Mouse (Mus musculus): ENCODE data around the gene Ereg.

DNA sequence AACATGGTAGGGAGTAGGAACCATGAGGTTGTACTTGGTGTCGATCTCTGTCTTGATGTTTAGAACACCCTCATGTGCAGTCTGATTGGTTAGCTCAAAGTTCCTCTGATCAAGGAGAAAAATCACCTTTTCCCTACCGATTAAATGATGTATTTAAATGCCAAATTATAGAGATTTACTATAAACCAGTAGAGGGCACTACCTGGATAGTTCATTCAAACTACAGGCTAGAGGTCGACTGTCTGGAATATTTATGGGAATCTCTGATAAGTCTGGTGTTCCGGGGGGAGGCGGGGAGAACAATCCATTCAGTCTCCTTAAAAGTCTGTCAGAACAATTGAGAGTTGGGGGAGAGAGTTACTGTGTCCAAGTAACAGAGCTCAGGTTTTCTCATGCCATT is 10.9 kb downstream of the Ereg start:
- TF ChIP-seq POLR2A (IDR thresholded peaks at IDR 0.05; ENCODE audit: insufficient read depth, low read depth, low read length) (no peak), CTCF (IDR thresholded peaks at IDR 0.05) (peak; percentile 31), EP300 (IDR thresholded peaks at IDR 0.05; ENCODE audit: insufficient read depth, low read depth, low read length) (no peak)

Data from heart, adult 2 months (tissue).